In the genomic region with DNA sequence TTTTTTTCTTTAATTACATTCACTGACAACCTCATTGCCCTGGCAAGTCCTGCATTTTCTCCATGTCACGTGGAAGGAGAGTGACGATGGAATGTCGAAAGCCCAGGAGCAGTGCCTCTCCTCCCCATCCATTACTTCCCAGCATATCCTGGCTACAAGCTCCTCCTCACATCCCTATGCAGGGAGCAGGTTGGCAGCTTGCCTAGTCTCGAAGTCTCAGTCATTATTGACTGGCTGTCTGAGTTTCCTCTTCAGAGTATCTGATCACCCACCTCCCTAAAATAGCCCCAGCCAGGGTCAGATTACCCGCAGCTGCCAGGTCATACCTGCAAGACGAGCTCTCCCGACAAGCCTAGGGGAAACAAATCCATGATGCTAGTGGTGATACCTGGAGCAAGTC, we compare ENCODE assay signal across 11 mouse cellular contexts.
A peak's percentile ranks its signal among the peaks of the same experiment; 100 is the strongest.
DNase-seq lines count a peak whose midpoint lies in the region; ATAC-seq lines count a peak whose summit lies in the region.
"Had no signal": no experiment of that assay in that cellular context is flagged by ENCODE, and none has a peak within 500 bp of the region (broad histone marks: within the 10 kb centered on the region; RNA-seq: fewer than 3 reads in every experiment).

No protein-coding gene starts in this region.

- intact Hi-C loops in gastrocnemius, postnatal 14 days (cut with DNase I; ENCODE audit: low total_unique reads): loop anchor here (5.0 kb wide), 1 partner anchor 132 kb away; no protein-coding TSS in a partner anchor

- no peaks in the 10 kb centered on the region for H3K27me3 ChIP-seq in kidney, embryonic 16.5 days (ENCODE audit: insufficient read depth, low read length)
- no peaks in the 10 kb centered on the region for H3K27me3 ChIP-seq in heart, embryonic 13.5 days (replicated peaks)
- H3K27me3 ChIP-seq: kidney, embryonic 15.5 days; midbrain, embryonic 12.5 days; neural tube, embryonic 12.5 days had no signal

- H3K9me3 ChIP-seq in kidney, embryonic 16.5 days (ENCODE audit: low read length): no peaks in the 10 kb centered on the region
- H3K9me3 ChIP-seq in heart, embryonic 13.5 days: no peaks in the 10 kb centered on the region
- H3K9me3 ChIP-seq: kidney, embryonic 15.5 days; liver, embryonic 12.5 days; midbrain, embryonic 12.5 days; neural tube, embryonic 12.5 days had no signal

- H3K27ac ChIP-seq in kidney, embryonic 16.5 days (ENCODE audit: low read length): no peak overlapping the region
- peak overlapping the region; percentile 69 for H3K27ac ChIP-seq in heart, embryonic 13.5 days (replicated peaks)
- H3K27ac ChIP-seq: kidney, embryonic 15.5 days; liver, embryonic 12.5 days; midbrain, embryonic 12.5 days; neural tube, embryonic 12.5 days had no signal

- no peak for ATAC-seq in kidney, embryonic 16.5 days (ENCODE audit: low FRiP score, low TSS enrichment)
- peak; percentile 51; the same call in 1 of the 2 replicates for ATAC-seq in heart, embryonic 13.5 days (ENCODE audit: extremely low read depth, insufficient number of reproducible peaks, low FRiP score, low TSS enrichment)
- ATAC-seq: liver, embryonic 12.5 days had no signal

- DNase-seq in kidney, postnatal 4 days: peak; percentile 32 to 38
- DNase-seq in gastrocnemius, postnatal 14 days: peak; percentile 49
- peak; percentile 64 for DNase-seq in lung, postnatal 14 days
- DNase-seq in layer of hippocampus, postnatal 14 days (ENCODE audit: low spot score in 2 of 2): no peak
- DNase-seq in adrenal gland, postnatal 36 days: no peak

- H3K4me1 ChIP-seq in kidney, embryonic 16.5 days (ENCODE audit: insufficient read depth, low read length): no peaks in the 10 kb centered on the region; the same call in 1 of the 2 replicates
- peaks cover 30% of the 10 kb centered on the region for H3K4me1 ChIP-seq in heart, embryonic 13.5 days
- H3K4me1 ChIP-seq: kidney, embryonic 15.5 days; liver, embryonic 12.5 days; neural tube, embryonic 12.5 days had no signal

- no peak overlapping the region for H3K4me3 ChIP-seq in kidney, embryonic 16.5 days (ENCODE audit: low read length)
- no peak overlapping the region for H3K4me3 ChIP-seq in heart, embryonic 13.5 days
- H3K4me3 ChIP-seq: kidney, embryonic 15.5 days; liver, embryonic 12.5 days; midbrain, embryonic 12.5 days; neural tube, embryonic 12.5 days had no signal

- WGBS in kidney, embryonic 16.5 days: 29% methylated on average over 7 of the region's 7 CpGs
- WGBS in heart, embryonic 13.5 days: 12% methylated on average over 7 of the region's 7 CpGs

- H3K9ac ChIP-seq in kidney, embryonic 16.5 days (replicated peaks; ENCODE audit: low read length): no peak overlapping the region
- no peak overlapping the region for H3K9ac ChIP-seq in heart, embryonic 13.5 days
- H3K9ac ChIP-seq: kidney, embryonic 15.5 days; liver, embryonic 12.5 days; midbrain, embryonic 12.5 days; neural tube, embryonic 12.5 days had no signal

- H3K36me3 ChIP-seq in kidney, embryonic 16.5 days (ENCODE audit: insufficient read depth, low read length): no peaks in the 10 kb centered on the region
- H3K36me3 ChIP-seq in heart, embryonic 13.5 days: no peaks in the 10 kb centered on the region
- H3K36me3 ChIP-seq: kidney, embryonic 15.5 days; liver, embryonic 12.5 days; midbrain, embryonic 12.5 days; neural tube, embryonic 12.5 days had no signal

- H3K4me2 ChIP-seq in kidney, embryonic 16.5 days (replicated peaks; ENCODE audit: low read depth, low read length): no peak overlapping the region
- peak overlapping the region; percentile 26; the same call in 1 of the 2 replicates for H3K4me2 ChIP-seq in heart, embryonic 13.5 days
- H3K4me2 ChIP-seq: kidney, embryonic 15.5 days; liver, embryonic 12.5 days; midbrain, embryonic 12.5 days; neural tube, embryonic 12.5 days had no signal

Comparison
In these comparisons a context has a peak if more than half of its experiments do, and no peak if none do; other contexts are left out.
1. DNase-seq: peak in kidney, postnatal 4 days (2 of 2), gastrocnemius, postnatal 14 days (single experiment) and lung, postnatal 14 days (single experiment); none in layer of hippocampus, postnatal 14 days (0 of 2) and adrenal gland, postnatal 36 days (0 of 2).